Mouse (Mus musculus) CH12.LX (cell line): Measurements from ENCODE around the gene Hoxd11. TPM values are rescaled to one million over a fixed set of nuclear protein-coding genes. Genes with fewer than 3 reads are reported as not detected.

Experiments
- DNase-seq: peaks from one replicate; pipeline ENCODE4 v3.0.0-alpha.2; 2013; ENCODE audit errors: extremely low read depth
- H3K27ac ChIP-seq: 2 replicates; pipeline ENCODE4 v1.5.1; 2012; ENCODE audit warnings: low read depth, mild to moderate bottlenecking, control low read depth, moderate library complexity; ENCODE audit not compliant: insufficient read depth
- H3K27me3 ChIP-seq: replicated peaks from 2 replicates; pipeline ENCODE3; 2012; ENCODE audit warnings: inconsistent platforms
- H3K36me3 ChIP-seq, 2 experiments: replicated peaks in 1 of 2; 2 replicates each; pipeline versions ENCODE3 to v1.6.1; 2012; ENCODE audit warnings: inconsistent platforms in 1 of 2, low read length in 1 of 2, mild to moderate bottlenecking in 1 of 2, mixed read lengths in 1 of 2, moderate library complexity in 1 of 2; ENCODE audit not compliant: control insufficient read depth in 1 of 2, insufficient read depth in 1 of 2
- H3K4me1 ChIP-seq, 2 experiments: 2 replicates each; pipeline ENCODE4 v1.6.1; 2012; ENCODE audit warnings: inconsistent platforms in 1 of 2, moderate library complexity in 1 of 2; ENCODE audit not compliant: insufficient read depth in 2 of 2, control insufficient read depth in 1 of 2
- H3K4me2 ChIP-seq: 2 replicates; pipeline ENCODE4 v1.6.1; 2012; ENCODE audit warnings: low read depth, mild to moderate bottlenecking, control low read depth; ENCODE audit not compliant: poor library complexity, insufficient read depth, severe bottlenecking
- H3K4me3 ChIP-seq, 3 experiments: fragments of 150-350 bp in 1 of 3; sonication (generic) in 1 of 3; replicated peaks in 1 of 3; 2 replicates each; pipeline versions ENCODE3 to v1.5.1; 2011 to 2012; ENCODE audit warnings: low read depth in 2 of 3, low read length in 2 of 3, mild to moderate bottlenecking in 2 of 3, moderate library complexity in 2 of 3, control low read depth in 1 of 3, improper control_type of control experiment in 1 of 3, inconsistent platforms in 1 of 3, mixed read lengths in 1 of 3; ENCODE audit not compliant: poor library complexity in 1 of 3
- H3K79me2 ChIP-seq: replicated peaks from 2 replicates; pipeline ENCODE4 v1.6.1; 2012; ENCODE audit warnings: mild to moderate bottlenecking, moderate library complexity; ENCODE audit not compliant: control insufficient read depth, poor library complexity, insufficient read depth, severe bottlenecking; ENCODE audit errors: extremely low read depth
- H3K9ac ChIP-seq: 2 replicates; pipeline ENCODE4 v1.6.1; 2012; ENCODE audit warnings: low read depth, mild to moderate bottlenecking, control low read depth, moderate library complexity; ENCODE audit not compliant: insufficient read depth
- H3K9me3 ChIP-seq: replicated peaks from 2 replicates; pipeline ENCODE3; 2012; ENCODE audit warnings: low read length, inconsistent platforms, mixed read lengths
- CHD1 ChIP-seq: IDR thresholded peaks from 2 replicates; pipeline ENCODE4 v1.6.1; 2012; ENCODE audit warnings: low read depth, low read length, improper control_type of control experiment, inconsistent platforms
- CHD2 ChIP-seq: IDR thresholded peaks from 2 replicates; pipeline ENCODE4 v1.6.1; 2011; ENCODE audit warnings: low read length, improper control_type of control experiment
- E2F4 ChIP-seq: IDR thresholded peaks from 2 replicates; pipeline ENCODE4 v1.6.1; 2011; ENCODE audit warnings: low read depth, low read length, improper control_type of control experiment; ENCODE audit not compliant: insufficient replicate concordance
- EP300 ChIP-seq: IDR thresholded peaks from 2 replicates; pipeline ENCODE4 v1.6.1; 2011; ENCODE audit warnings: low read length, improper control_type of control experiment
- ETS1 ChIP-seq: conservative IDR thresholded peaks from 2 replicates; pipeline ENCODE4 v1.6.1; 2012; ENCODE audit warnings: low read depth, mild to moderate bottlenecking, inconsistent platforms, low read length, improper control_type of control experiment, moderate library complexity
- GABPA ChIP-seq: IDR thresholded peaks from 2 replicates; pipeline ENCODE4 v1.6.1; 2012; ENCODE audit warnings: low read depth, low read length, improper control_type of control experiment, inconsistent platforms; ENCODE audit not compliant: insufficient replicate concordance
- KAT2A ChIP-seq: IDR thresholded peaks from 2 replicates; pipeline ENCODE4 v1.6.1; 2012; ENCODE audit warnings: low read length, improper control_type of control experiment, inconsistent platforms; ENCODE audit not compliant: insufficient replicate concordance
- MAX ChIP-seq: IDR thresholded peaks from 2 replicates; pipeline ENCODE4 v1.6.1; 2011; ENCODE audit warnings: low read length, improper control_type of control experiment
- MAZ ChIP-seq: IDR thresholded peaks from 2 replicates; pipeline ENCODE4 v1.6.1; 2012; ENCODE audit warnings: low read depth, mild to moderate bottlenecking, inconsistent platforms, low read length, improper control_type of control experiment, moderate library complexity
- MXI1 ChIP-seq: IDR thresholded peaks from 2 replicates; pipeline ENCODE4 v1.6.1; 2011; ENCODE audit warnings: mild to moderate bottlenecking, low read depth, low read length, improper control_type of control experiment
- MYC ChIP-seq: IDR thresholded peaks from 2 replicates; pipeline ENCODE4 v1.6.1; 2011; ENCODE audit warnings: low read depth, mild to moderate bottlenecking, improper control_type of control experiment, low read length
- NELFE ChIP-seq: IDR thresholded peaks from 2 replicates; pipeline ENCODE4 v1.6.1; 2011; ENCODE audit warnings: low read depth, low read length, improper control_type of control experiment
- POLR2A ChIP-seq: IDR thresholded peaks from 2 replicates; pipeline ENCODE4 v1.6.1; 2011; ENCODE audit warnings: low read depth, mild to moderate bottlenecking, improper control_type of control experiment, low read length
- POLR2AphosphoS2 ChIP-seq: IDR thresholded peaks from 2 replicates; pipeline ENCODE4 v1.6.1; 2011; ENCODE audit warnings: low read depth, low read length, improper control_type of control experiment
- RAD21 ChIP-seq: IDR thresholded peaks from 2 replicates; pipeline ENCODE4 v1.6.1; 2011; ENCODE audit warnings: low read depth, mild to moderate bottlenecking, low read length, improper control_type of control experiment, moderate library complexity
- RCOR1 ChIP-seq: conservative IDR thresholded peaks from 2 replicates; pipeline ENCODE4 v1.6.1; 2012; ENCODE audit warnings: low read depth, mild to moderate bottlenecking, inconsistent platforms, low read length, improper control_type of control experiment
- TCF12 ChIP-seq: IDR thresholded peaks from 2 replicates; pipeline ENCODE4 v1.6.1; 2014; ENCODE audit warnings: low read depth, mild to moderate bottlenecking, inconsistent platforms, low read length, improper control_type of control experiment
- ZC3H11A ChIP-seq: IDR thresholded peaks from 2 replicates; pipeline ENCODE4 v1.6.1; 2012; ENCODE audit warnings: low read depth, mild to moderate bottlenecking, inconsistent platforms, low read length, improper control_type of control experiment
- ZMIZ1 ChIP-seq: IDR thresholded peaks from 2 replicates; pipeline ENCODE4 v1.6.1; 2012; ENCODE audit warnings: low read depth, mild to moderate bottlenecking, inconsistent platforms, low read length, improper control_type of control experiment
- ZNF384 ChIP-seq: IDR thresholded peaks from 2 replicates; pipeline ENCODE4 v1.6.1; 2012; ENCODE audit warnings: low read depth, low read length, improper control_type of control experiment, inconsistent platforms
- dilution Hi-C: fragments of 300-500 bp; cut with MboI; formaldehyde crosslinking; loops from 2 replicates; pipeline ENCODE4 v1.14.3; 2020; ENCODE audit warnings: low sequenced_read_pairs; ENCODE audit not compliant: extremely low pct_unique_long_range_greater_than_20kb, extremely low pct_ligation_motif_present
- in situ Hi-C: fragments of 300-500 bp; cut with MboI; formaldehyde crosslinking; loops from 3 replicates; pipeline ENCODE4 v1.14.3; 2019; ENCODE audit warnings: low sequenced_read_pairs, low pct_ligation_motif_present, low pct_unique_long_range_greater_than_20kb, mixed read lengths
- polyA plus RNA-seq: library from polyadenylated mRNA; unstranded; fragments of >175 nt; gene quantifications from 2 replicates; pipeline ENCODE4 v1.2.1, GENCODE M21; 2012; ENCODE audit warnings: low read depth; ENCODE audit not compliant: insufficient read length
- total RNA-seq, 2 experiments: library from RNA; depleted of rRNA; stranded (reverse); fragments of 300-350 nt in 1 of 2; fragments of >200 nt in 1 of 2; gene quantifications; 2 replicates each; pipeline ENCODE4 v1.2.3; 2012 to 2014

The Hoxd11 gene
- total and polyA plus RNA-seq, 3 experiments: not detected

DNA sequence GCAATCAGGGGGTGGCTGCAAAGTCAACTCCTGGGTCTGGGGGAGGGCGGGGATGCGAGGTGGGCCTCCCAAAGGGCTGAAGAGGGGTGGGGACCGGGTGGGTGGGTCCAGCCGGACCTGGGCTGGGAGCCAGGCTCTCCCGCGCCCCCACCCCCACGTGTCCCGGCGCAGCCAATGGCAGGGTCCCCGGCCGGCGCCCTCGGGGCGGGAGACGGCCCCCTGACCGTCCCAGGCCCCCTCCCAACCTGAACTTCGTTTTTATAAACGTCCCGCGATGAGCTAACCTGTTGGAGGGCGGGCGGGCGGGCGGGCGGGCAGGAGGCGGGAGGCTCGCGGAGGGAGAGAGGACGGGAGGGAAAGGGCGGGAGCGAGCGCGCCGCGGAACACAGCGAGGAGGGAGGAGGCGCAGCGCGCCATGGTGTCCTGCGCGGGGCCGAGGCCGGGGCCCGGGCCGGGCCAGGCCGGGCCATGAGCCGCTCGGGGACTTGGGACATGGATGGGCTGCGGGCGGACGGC lies 11.5 kb upstream of the Hoxd11 start, which contains the start of gene Hoxd13:
Hoxd13 (plus strand) TSS at position 469 of the 516 bp plus-strand sequence.
- in situ Hi-C loops (loop anchor here (10.0 to 25.0 kb wide), 3 partner anchors 373 to 1081 kb away; partner anchors contain the start of gene Chrna1), dilution Hi-C loops (no loop called here)
- H3K79me2 ChIP-seq: no peaks in the 10 kb centered on the region
- no peaks in the 10 kb centered on the region for H3K27me3 ChIP-seq
- no peak within 1 kb of the TSS for H3K27ac ChIP-seq
- no peak for TF ChIP-seq RCOR1
- no peak for TF ChIP-seq NELFE
- no peak for TF ChIP-seq MAX
- TF ChIP-seq POLR2AphosphoS2: no peak
- no peak for TF ChIP-seq EP300
- no peak for TF ChIP-seq KAT2A
- TF ChIP-seq ETS1: no peak
- TF ChIP-seq CHD2: no peak
- no peak for TF ChIP-seq MXI1
- TF ChIP-seq GABPA: no peak
- TF ChIP-seq MYC: no peak
- no peak for TF ChIP-seq TCF12
- TF ChIP-seq RAD21: no peak
- TF ChIP-seq ZNF384: no peak
- no peak for TF ChIP-seq E2F4
- no peak for TF ChIP-seq ZC3H11A
- TF ChIP-seq ZMIZ1: no peak
- no peak for TF ChIP-seq POLR2A
- no peak for TF ChIP-seq MAZ
- no peak for TF ChIP-seq CHD1
- H3K4me1 ChIP-seq: peaks cover 0 to 10% of the 10 kb centered on the region in 2 experiments; a peak in 2 of 4 replicates
- H3K4me2 ChIP-seq: no peak within 1 kb of the TSS
- DNase-seq: no peak
- H3K9ac ChIP-seq: no peak within 1 kb of the TSS
- H3K9me3 ChIP-seq: peaks cover 11% of the 10 kb centered on the region
- H3K36me3 ChIP-seq: no peaks in the 10 kb centered on the region
- H3K4me3 ChIP-seq: no peak within 1 kb of the TSS
